In genomic region chr1:128589488-128589887, GRCm38 (mm10) we compare ENCODE assay signal across 9 mouse cellular contexts. TPM values are rescaled to one million over a fixed set of nuclear protein-coding genes. Genes with fewer than 3 reads are reported as not detected.
DNase-seq lines count a peak whose midpoint lies in the region; ATAC-seq lines count a peak whose summit lies in the region.
"Had no signal": no experiment of that assay in that cellular context is flagged by ENCODE, and none has a peak within 500 bp of the region (broad histone marks: within the 10 kb centered on the region; RNA-seq: fewer than 3 reads in every experiment).

No protein-coding gene starts in this region.

- ATAC-seq in heart, embryonic 14.5 days (ENCODE audit: insufficient number of reproducible peaks, insufficient read depth, low FRiP score, low read depth): no peak
- no peak for ATAC-seq in neural tube, embryonic 11.5 days (ENCODE audit: insufficient read depth, low FRiP score, low TSS enrichment)
- ATAC-seq in midbrain, embryonic 11.5 days (ENCODE audit: low FRiP score): no peak
- no peak for ATAC-seq in inflammation-experienced regulatory T-cells, adult 6 months

- H3K4me1 ChIP-seq in heart, embryonic 14.5 days (ENCODE audit: control insufficient read depth in 2 of 2, insufficient read depth in 2 of 2, low read length in 2 of 2): peaks cover 6 to 13% of the 10 kb centered on the region in 2 experiments; a peak in 3 of 4 replicates
- H3K4me1 ChIP-seq in neural tube, embryonic 11.5 days (ENCODE audit: control insufficient read depth, insufficient read depth, low read length): peaks cover 21% of the 10 kb centered on the region
- peaks cover 63% of the 10 kb centered on the region for H3K4me1 ChIP-seq in midbrain, embryonic 11.5 days (ENCODE audit: control insufficient read depth, insufficient read depth, low read length)

- H3K4me2 ChIP-seq in heart, embryonic 14.5 days (ENCODE audit: low read length): peak overlapping the region; percentile 92
- H3K4me2 ChIP-seq in neural tube, embryonic 11.5 days (ENCODE audit: low read depth): peak overlapping the region; percentile 79
- H3K4me2 ChIP-seq in midbrain, embryonic 11.5 days: peak overlapping the region; percentile 73

- no peaks in the 10 kb centered on the region for H3K36me3 ChIP-seq in heart, embryonic 14.5 days (ENCODE audit: control insufficient read depth, insufficient read depth, low read length)
- H3K36me3 ChIP-seq in neural tube, embryonic 11.5 days (ENCODE audit: control insufficient read depth, insufficient read depth, low read length): no peaks in the 10 kb centered on the region; the same call in 1 of the 2 replicates
- H3K36me3 ChIP-seq in midbrain, embryonic 11.5 days (ENCODE audit: control insufficient read depth, insufficient read depth, low read length): peaks cover 11% of the 10 kb centered on the region

- no peaks in the 10 kb centered on the region for H3K9me3 ChIP-seq in heart, embryonic 14.5 days (ENCODE audit: control insufficient read depth, low read length)
- no peaks in the 10 kb centered on the region for H3K9me3 ChIP-seq in neural tube, embryonic 11.5 days (ENCODE audit: control insufficient read depth, low read length)
- no peaks in the 10 kb centered on the region for H3K9me3 ChIP-seq in midbrain, embryonic 11.5 days (ENCODE audit: control insufficient read depth, low read length)

- WGBS in heart, embryonic 14.5 days: 93% methylated on average over 9 of the region's 9 CpGs
- WGBS in neural tube, embryonic 11.5 days: 73% methylated on average over 9 of the region's 9 CpGs
- WGBS in midbrain, embryonic 11.5 days: 50% methylated on average over 9 of the region's 9 CpGs

- H3K4me3 ChIP-seq in heart, embryonic 14.5 days (ENCODE audit: control insufficient read depth in 1 of 2, insufficient read depth in 1 of 2, low read depth in 1 of 2, low read length in 2 of 2): no peak overlapping the region; a peak in 1 of 4 replicates
- peak overlapping the region; percentile 82 for H3K4me3 ChIP-seq in neural tube, embryonic 11.5 days (ENCODE audit: low read depth, low read length)
- peak overlapping the region; percentile 90 for H3K4me3 ChIP-seq in midbrain, embryonic 11.5 days (ENCODE audit: low read depth, low read length)

- DNase-seq in heart, postnatal 4 days: no peak
- no peak for DNase-seq in neural tube, embryonic 11.5 days (ENCODE audit: low spot score)
- DNase-seq in neural tube, embryonic 10.5 days (ENCODE audit: extremely low spot score, low spot score): no peak
- peak; percentile 90 for DNase-seq in midbrain, embryonic 11.5 days (ENCODE audit: low spot score, missing footprints)
- no peak for DNase-seq in gastrocnemius, postnatal 10 days
- DNase-seq in yolk sac, embryonic 10.5 days (ENCODE audit: low spot score): no peak

- H3K27ac ChIP-seq in heart, embryonic 14.5 days (replicated peaks in 1 of 2; ENCODE audit: control insufficient read depth in 1 of 2, insufficient read depth in 1 of 2, low read depth in 2 of 2, low read length in 2 of 2): no peak overlapping the region
- no peak overlapping the region for H3K27ac ChIP-seq in neural tube, embryonic 11.5 days (ENCODE audit: low read depth, low read length)
- peak overlapping the region; percentile 44 for H3K27ac ChIP-seq in midbrain, embryonic 11.5 days (ENCODE audit: low read depth, low read length)
- H3K27ac ChIP-seq: liver, embryonic 14.5 days had no signal

- H3K9ac ChIP-seq in heart, embryonic 14.5 days (ENCODE audit: low read length): no peak overlapping the region
- peak overlapping the region; percentile 46 for H3K9ac ChIP-seq in neural tube, embryonic 11.5 days (ENCODE audit: low read length)
- peak overlapping the region; percentile 98 for H3K9ac ChIP-seq in midbrain, embryonic 11.5 days (ENCODE audit: low read length)
- H3K9ac ChIP-seq: liver, embryonic 14.5 days had no signal

- H3K27me3 ChIP-seq in heart, embryonic 14.5 days (ENCODE audit: control insufficient read depth, insufficient read depth, low read length): peaks cover 39% of the 10 kb centered on the region
- H3K27me3 ChIP-seq in neural tube, embryonic 11.5 days (ENCODE audit: control insufficient read depth, insufficient read depth, low read length): no peaks in the 10 kb centered on the region
- no peaks in the 10 kb centered on the region for H3K27me3 ChIP-seq in midbrain, embryonic 11.5 days (ENCODE audit: control insufficient read depth, insufficient read depth, low read length)

RNA-seq across cellular contexts. Expression of gene Cxcr4, which starts 2.6 kb away (rescaled TPM):
- polyA plus RNA-seq in heart, embryonic 14.5 days (2014; fragmentation: Nextera tagmentation; extraction: Ambion mirVana): 2.4 and 2.9 TPM in 2 replicates
- total RNA-seq in heart, postnatal 4 days (2021): 10 to 100 TPM in 1 of 2 experiments, 1 to 10 TPM in 1; 8.3 to 10.8 TPM
- 15.5 TPM in 2 replicates for polyA plus RNA-seq in neural tube, embryonic 11.5 days (2014; fragmentation: Nextera tagmentation; extraction: Ambion mirVana)
- polyA plus RNA-seq in midbrain, embryonic 11.5 days (2014; fragmentation: Nextera tagmentation; extraction: Ambion mirVana): 22.6 and 25.6 TPM in 2 replicates
- 10 to 100 TPM; 17.9 to 23.7 TPM for total RNA-seq in gastrocnemius, postnatal 10 days (2021)
- 10 to 100 TPM; 11.6 to 15.8 (median 15.7) TPM for polyA plus RNA-seq in inflammation-experienced regulatory T-cells, adult 6 months (2017; shearing (Covaris generic))

Comparison
In these comparisons a context has a peak if more than half of its experiments do, and no peak if none do; other contexts are left out.
1. H3K4me3 ChIP-seq: peak in neural tube, embryonic 11.5 days (single experiment) and midbrain, embryonic 11.5 days (single experiment); none in heart, embryonic 14.5 days (0 of 2).
2. Peak in every context shown above with its lines, with median percentiles within 50 percentile points of each other: H3K4me2 ChIP-seq.